Mouse (Mus musculus) heart, adult 11 months (tissue): ENCODE data around the gene Mcts2.

Source experiments
- DNase-seq: peaks from one replicate; pipeline ENCODE4 v3.0.0; 2022

The Mcts2 gene

DNA sequence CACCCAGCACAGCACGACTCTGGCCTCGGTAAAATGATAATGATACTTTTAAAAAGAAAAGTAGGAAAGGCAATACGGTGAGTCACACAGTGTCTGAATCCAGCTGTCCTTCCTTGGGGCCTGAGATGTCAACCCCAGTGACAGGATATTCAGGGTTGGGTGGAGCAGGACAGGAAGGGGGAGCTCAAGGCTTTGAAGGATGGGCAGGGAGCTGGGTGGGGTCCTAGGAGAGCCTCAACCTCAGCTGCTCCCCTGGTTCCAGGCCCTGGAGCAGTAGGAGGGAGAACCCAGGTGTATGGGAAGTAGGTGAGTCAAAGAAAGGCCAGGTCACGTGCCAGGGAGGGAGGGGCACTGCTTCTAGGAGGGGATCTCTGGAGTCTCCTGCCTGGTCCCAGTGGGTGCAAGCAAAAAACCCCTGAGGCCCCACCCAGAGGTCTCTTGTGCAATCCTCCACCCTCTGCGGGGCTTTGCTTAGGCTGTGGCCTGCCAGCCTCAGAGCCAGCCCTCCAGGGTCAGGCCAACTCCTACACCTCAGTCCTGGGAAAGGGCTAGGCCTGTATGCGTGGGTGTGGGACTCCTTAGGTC, 40.0 kb downstream of the Mcts2 start:
- peak; percentile 98 for DNase-seq

DNA sequence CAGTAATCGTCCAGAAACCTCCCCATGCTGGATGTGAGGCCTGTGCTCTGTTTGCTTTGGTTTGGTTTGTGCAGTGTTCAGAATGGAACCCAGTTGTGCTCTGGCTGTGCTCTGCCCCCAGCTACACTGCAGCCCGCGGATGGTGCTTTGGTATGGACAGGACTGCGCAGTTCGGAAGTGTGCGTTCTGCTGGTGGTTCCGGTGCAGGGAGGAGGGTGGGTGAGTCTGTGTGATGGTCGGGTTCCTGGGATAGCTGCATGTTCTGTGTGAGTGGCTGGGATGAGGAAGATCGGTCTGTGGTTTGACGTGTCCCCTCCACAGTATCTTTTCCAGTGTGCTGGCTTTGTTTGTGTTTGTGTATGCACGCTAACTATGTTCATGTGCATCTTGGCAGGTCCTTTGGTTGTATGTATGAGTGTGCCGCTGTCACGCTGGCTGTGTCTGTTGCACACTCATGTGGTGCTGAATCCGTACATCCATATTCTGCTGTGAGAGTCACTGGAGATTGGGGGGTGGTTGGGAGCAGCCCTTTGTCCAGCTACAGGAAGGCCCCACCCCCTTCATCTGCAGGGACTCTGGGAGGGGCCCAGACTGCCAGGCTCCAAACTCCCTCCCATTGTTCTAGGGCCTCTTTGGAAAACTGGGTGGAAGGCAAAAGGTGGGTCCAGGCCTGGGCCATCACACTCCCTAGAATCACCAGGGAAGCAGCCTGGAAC, 41.1 kb downstream of the Mcts2 start:
- DNase-seq = peak; percentile 99

DNA sequence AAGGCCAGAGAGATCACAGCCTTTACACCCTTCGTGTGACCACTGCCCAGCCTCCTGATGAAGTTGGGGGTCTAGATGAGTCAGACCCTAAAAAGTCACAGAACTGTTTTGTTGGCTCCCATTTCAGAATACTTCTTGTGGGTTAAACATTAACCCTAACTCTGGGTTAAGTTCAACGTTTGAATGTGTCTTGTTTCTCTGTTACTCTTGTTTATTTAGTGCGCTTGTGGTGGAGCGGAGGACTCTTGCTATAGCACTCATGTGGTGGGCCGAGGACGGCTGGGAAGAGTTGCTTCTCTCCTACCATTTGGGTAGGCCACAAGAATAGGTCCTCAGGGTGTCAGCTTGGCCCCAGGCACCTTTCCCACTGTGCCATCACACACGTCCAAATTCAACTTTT, 41.8 kb downstream of the Mcts2 start:
- no peak for DNase-seq

DNA sequence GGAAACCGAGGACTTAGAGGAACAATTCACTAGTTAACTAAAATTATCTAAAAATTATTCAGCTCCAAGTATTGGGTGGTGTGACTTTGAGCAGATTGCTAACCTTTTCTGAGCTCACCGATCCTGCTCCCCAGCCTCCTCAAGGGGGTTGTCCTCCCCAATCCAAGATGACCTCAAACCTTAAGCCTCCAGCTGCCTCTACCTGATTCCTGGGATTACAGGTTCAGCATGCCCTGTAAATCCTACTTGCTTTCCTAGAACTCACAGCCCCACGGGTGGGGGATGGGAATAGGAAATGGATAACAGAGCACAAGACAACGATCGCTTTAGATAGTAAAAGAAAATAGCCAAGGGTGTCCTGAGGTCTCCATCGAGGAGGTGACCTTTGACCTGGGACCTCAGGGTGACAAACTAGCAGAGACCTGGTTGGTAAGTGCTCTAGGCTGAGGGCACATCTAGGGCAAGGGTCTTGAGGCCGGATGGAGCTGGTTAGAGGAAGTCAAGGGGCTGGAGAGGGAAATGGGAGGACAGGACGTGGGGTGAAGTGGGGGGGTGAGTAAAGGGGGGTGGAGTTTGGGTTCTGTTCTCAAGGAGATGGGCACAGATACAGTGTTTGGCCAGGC, 42.3 kb downstream of the Mcts2 start:
- DNase-seq = peak; percentile 94

DNA sequence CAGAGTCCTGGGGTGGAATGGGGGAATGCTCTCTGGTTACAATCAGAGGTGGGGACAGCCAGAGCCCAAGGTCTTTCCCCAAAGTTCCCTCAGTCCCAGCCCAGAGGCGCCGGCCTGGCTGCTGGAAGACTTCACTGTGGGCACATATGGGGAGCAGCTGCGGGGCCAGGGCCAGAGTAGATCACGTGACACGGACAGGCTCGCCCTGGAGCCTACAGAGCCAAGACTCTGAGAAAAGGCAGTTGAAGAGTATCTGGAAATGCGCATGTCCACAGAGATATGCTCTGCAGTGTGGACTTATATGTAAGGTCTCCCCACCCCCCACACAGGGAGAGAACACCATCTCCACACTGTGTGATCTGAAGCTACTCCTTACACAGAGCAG, 42.8 kb downstream of the Mcts2 start:
- peak; percentile 99 for DNase-seq

DNA sequence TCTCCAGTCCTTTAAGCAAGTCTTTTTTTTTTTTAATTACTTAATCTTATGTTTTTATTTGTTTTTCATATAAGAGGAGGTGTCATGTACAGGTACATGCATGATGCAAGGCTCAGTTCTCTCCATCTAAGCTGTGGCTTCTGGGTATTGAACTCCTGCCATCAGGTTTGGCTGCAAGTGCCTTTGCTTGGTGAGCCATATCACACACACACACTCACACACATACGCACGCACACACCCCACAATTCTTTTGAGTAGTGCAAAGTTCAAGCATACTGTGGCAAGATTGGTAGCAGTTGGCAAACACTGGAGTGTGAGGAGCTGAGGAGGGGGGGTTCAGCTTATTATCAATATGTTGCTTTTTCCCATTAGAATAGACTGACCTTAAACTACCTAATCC, 46.4 kb downstream of the Mcts2 start:
- no peak for DNase-seq

DNA sequence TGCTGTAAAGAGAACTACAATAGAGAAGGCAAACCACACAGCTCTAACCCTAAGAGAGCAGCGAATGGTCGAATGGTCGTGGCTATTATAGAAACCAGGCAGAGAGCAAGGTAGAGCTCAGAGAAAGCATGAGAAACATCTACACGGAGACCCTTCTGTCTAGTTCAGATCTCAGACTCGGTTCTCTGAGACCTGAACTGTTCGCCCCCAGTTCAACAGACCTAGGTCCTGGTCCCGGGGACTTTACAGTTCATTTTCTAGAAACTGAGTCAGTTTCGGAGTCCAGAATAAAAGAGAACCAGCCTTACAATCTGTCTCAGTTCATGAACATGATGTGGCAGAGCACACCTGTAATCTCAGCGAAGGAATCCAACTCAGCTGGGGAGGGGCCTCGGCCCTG, 47.7 kb downstream of the Mcts2 start:
- no peak for DNase-seq

DNA sequence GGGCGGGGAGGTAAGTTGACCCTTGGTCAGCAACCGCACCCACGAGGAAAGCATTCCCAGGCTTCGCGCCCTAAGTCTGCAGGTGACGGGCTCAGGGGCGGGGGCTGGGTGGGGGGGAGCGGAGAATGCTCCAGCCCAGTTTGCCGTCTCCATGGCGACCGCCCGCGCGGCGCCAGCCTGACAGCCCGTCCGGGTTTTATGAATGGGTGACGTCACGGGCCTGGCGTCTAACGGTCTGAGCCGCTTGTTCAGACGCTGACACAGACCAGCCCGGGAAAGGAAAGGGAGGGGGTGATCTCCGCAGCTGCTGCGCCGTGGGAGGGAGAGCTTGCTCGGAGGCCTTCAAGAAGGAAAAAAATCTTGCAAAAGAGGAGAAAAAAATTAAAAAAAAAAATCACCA, 48.1 kb downstream of the Mcts2 start:
- peak; percentile 100 for DNase-seq

DNA sequence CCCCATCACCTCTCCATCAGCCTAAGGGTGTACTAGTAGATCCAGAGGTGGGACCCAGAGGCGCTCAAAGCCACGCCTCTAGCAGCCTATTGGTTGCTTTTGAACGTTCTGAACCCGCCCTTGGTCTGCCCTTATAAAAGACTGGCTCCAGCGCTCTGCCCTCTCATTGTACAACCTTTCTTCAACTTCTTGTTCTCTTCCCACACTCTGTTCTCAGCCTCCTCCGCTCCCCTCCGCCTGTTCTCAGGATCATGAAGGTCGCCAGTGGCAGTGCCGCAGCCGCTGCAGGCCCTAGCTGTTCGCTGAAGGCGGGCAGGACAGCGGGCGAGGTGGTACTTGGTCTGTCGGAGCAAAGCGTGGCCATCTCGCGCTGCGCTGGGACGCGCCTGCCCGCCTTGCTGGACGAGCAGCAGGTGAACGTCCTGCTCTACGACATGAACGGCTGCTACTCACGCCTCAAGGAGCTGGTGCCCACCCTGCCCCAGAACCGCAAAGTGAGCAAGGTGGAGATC, 49.3 kb downstream of the Mcts2 start, which contains the start of gene Id1:
TSS of gene Id1 (plus strand) at position 162 of the 512 bp plus-strand sequence.
- DNase-seq = peak; percentile 100

DNA sequence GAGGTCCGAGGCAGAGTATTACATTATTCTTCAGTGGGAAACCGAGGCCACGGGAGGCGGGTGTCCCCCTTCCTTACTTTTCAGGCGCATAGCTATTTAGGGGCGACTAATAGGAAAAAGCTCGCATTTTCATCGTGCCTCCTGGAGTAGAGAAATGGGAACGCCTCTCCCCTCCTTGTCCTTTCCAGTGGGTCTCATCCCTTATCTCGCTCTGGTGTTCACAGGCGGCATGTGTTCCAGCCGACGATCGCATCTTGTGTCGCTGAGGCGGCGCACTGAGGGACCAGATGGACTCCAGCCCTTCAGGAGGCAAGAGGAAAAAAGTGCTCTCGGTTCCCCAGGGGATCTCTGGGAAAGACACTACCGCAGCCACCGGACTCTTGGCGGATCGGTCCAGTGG, 49.9 kb downstream of the Mcts2 start:
- DNase-seq = peak; percentile 94
